Mouse (Mus musculus): ENCODE data around the gene Pla2g4e.

The Pla2g4e gene

GRCm38 (mm10) chr2:120237784-120238183 is 7.4 kb downstream of the Pla2g4e start:
- DNase-seq (ENCODE audit: low read depth, low spot score): no peak

DNA sequence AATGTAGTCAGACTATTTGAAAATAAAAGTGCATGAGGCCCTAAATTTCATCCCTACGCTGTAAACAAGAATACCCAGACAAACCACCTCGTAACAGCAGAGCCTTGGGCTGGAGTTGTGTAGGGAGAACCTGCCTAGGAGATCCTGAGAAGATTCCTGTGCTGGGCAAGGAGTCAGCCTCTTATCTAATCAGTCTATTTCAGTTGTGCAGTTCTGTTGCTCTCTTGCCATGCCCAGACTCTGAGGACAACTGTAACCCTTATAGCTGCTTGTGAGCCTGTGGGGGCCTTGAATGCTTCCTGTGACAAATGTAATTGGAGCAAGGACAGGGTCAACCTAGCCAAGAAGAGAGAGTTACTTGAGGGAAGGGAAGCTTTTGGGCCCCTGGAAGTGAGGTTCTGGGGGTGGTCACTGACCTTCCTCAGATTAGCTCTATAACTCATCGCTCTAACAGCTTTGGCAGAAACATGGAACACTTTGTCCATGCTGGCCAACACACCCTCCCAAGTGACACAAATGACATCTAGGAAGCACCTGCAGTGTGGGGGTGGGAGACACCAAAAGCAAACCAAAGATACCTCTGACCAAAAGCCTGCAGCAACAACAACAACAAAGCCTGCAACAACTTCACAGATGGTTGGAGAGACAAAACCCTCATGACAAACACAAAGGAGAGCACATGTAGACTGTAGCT is 9.0 kb downstream of the Pla2g4e start:
- no peak for DNase-seq (ENCODE audit: low read depth, low spot score)

DNA sequence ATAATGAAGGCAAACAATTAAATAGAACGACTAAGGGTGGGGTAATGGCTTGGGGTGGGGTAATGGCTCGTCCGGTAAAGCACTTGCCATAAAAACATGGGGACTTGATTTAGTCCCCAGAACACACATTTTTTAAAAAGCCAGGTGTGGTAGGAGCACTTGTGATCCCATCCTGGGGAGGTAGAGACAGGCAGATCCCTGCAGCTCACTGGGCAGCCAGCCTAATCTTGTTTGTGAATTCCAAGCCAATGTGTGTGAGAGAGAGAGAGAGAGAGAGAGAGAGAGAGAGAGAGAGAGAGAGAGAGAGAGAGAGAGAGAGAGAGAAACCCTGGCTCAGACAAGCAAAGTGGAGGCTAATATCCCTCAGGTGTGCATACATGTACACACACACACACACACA is 9.8 kb downstream of the Pla2g4e start:
- no peak for DNase-seq (ENCODE audit: low read depth, low spot score)

GRCm38 (mm10) chr2:120231642-120232041 is 13.5 kb downstream of the Pla2g4e start:
- no peak for DNase-seq (ENCODE audit: low read depth, low spot score)

GRCm38 (mm10) chr2:120214600-120214999 is 30.5 kb downstream of the Pla2g4e start:
- no peak for DNase-seq (ENCODE audit: low read depth, low spot score)

DNA sequence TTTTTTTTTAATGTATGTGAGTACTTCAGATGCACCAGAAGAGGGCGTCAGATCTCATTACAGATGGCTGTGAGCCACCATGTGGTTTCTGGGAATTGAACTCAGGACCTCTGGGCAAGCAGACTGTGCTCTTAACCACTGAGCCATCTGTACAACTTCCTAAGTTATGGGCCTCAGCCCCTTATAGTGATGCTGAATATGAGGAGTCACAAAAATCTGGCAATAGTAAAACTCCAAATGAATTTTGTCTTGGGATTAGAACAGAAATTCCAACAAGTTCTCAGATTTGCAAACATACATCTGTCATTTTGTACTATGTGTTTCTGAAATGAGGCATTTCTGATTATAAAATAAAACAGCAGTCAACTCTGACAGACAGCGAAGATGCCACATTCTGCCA is 33.7 kb downstream of the Pla2g4e start:
- no peak for DNase-seq (ENCODE audit: low read depth, low spot score)

DNA sequence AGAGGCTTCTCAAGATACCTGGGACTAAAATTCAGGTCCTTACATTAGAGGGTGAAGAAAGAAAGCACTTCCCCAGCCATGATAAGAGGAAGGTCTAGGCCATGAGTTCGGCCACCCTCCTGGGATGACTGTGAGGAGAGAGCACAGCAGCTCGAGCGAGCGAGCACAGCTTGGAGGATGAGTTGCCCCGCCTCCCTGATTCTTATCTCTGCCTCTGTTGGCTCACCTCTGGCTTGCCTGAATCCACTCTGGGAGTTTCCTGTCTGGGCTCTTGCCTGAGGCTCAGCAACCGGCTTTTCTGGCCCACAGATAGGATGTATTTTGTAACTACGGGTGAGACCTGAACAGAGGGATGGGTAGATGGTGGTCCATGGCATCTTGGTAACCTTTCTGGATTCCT is 37.2 kb downstream of the Pla2g4e start:
- DNase-seq (ENCODE audit: low read depth, low spot score): no peak

- DNase-seq (ENCODE audit: low read depth, low spot score): no peak
Measured at GRCm38 (mm10) chr2:120207028-120207427, 38.1 kb downstream of the Pla2g4e start.

DNA sequence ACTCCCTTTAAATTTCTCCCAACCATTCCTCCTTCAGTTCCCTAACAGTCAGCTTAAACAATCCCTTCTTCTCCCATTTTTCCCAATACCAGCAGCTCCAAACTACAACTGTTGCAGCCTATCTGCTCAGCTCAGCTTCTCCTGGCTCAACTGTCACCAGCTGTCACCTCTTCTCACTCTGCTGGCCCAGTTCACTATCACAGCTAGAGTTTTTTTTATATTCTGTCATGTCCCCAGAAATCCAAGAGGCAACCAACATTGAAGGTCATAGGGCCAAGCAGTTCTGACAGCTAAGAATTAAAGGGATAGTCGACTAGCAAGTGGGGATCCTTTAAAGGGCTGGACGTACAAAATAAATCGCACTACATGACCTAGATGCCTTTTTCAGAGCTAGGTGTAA is 41.4 kb downstream of the Pla2g4e start:
- DNase-seq (ENCODE audit: low read depth, low spot score): no peak

GRCm38 (mm10) chr2:120200077-120200476 is 45.1 kb downstream of the Pla2g4e start:
- no peak for DNase-seq (ENCODE audit: low read depth, low spot score)

GRCm38 (mm10) chr2:120188174-120188573 is 57.0 kb downstream of the Pla2g4e start:
- no peak for DNase-seq (ENCODE audit: low read depth, low spot score)

DNA sequence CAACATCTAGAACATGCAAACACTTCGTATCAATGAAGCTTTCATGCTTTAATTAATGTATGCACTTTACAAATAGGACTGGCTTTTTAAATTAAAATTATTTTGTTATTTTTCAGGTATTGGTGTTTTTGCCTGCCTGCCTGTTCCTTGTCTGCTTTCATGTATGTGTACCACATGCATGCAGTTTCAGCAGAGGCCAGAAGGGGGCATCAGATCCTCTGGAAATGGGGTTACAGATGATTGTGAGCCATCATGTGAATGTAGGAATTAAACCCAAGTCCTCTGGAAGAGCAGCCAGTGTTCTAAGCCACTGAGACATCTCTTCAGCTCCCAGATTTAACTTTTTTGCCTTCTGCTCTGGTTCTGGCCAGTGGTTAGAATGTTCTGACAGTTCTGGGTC is 57.6 kb downstream of the Pla2g4e start:
- no peak for DNase-seq (ENCODE audit: low read depth, low spot score)

GRCm38 (mm10) chr2:120185527-120186276 is 59.4 kb downstream of the Pla2g4e start:
- no peak for DNase-seq (ENCODE audit: low read depth, low spot score)

DNA sequence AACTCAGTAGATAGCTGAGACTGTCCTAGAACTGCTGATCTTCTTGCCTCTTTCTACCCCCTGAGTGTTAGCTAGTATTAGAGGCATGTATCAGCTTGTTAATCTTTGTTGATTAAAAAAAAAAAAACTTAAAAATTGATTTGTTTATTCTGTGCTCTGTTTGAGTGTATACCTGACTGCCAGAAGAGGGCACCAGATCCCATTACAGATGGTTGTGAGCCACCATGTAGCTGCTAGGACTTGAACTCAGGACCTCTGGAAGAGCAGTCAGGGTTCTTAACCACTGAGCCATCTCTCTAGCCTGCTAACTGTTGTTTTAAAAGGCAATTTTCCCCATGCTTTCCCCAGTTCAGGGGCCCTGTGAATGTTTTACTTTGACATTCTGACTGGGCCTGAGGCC is 66.2 kb downstream of the Pla2g4e start:
- DNase-seq (ENCODE audit: low read depth, low spot score): no peak

DNA sequence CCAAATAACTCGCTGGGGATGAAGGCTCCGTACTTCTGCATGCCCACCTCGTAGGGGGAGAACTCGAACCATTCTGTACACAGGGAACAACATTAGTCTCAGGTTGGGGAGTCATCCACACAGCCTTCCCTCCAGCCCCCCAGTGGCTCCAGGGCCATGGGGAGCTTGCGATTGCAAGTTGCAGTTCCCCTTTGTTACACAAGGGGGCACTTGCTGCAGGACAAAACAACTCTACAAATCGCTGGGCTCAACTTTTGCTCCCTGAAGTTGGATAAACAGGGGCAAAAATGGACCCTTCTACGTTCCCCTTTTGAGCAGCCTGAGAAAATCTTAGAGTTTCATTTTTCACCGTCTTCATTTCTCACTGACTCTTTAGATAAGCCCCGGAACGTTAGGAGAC is 71.4 kb downstream of the Pla2g4e start:
- peak; percentile 56 for DNase-seq (ENCODE audit: low read depth, low spot score)

- DNase-seq (ENCODE audit: low read depth, low spot score): no peak
Measured at GRCm38 (mm10) chr2:120171362-120171761, 73.8 kb downstream of the Pla2g4e start.

GRCm38 (mm10) chr2:120170726-120171125 is 74.4 kb downstream of the Pla2g4e start:
- no peak for DNase-seq (ENCODE audit: low read depth, low spot score)

GRCm38 (mm10) chr2:120169382-120169781 is 75.8 kb downstream of the Pla2g4e start:
- DNase-seq (ENCODE audit: low read depth, low spot score): no peak

DNA sequence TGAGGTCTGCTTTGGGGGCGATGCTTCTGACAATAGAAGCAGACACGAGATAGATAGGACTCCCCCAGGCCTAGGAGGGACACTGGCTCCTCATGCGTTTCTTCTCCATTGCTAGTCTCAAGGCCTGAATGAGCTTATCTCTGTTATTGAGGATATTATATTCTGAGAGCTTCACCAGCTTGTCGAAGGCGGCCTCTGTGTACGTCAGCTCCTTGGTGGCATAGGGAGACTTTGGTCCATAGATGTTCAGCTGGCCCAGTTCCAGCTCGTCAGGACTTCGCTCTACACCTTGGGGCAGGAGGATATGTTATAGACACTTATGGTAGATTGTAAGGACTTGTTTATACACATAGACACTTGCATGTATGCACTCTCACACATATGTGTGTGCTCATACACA is 77.4 kb downstream of the Pla2g4e start:
- DNase-seq (ENCODE audit: low read depth, low spot score): no peak

DNA sequence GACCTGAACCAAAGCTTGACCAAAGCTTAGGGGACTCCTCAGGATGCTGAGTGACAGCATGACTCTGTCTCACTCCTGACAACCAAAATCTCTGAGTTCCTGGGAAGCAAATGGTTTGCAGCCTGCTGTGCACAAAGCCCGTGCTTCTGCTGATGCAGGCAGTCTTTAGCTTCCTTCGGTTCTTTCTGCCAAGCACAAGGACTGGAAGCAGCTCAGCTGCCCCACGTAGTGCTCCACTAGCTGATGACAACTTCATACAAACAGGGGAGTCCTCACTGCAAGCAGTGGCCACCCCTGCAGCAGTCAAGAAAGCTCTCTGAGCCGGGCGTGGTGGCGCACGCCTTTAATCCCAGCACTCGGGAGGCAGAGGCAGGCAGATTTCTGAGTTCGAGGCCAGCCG is 79.7 kb downstream of the Pla2g4e start:
- DNase-seq (ENCODE audit: low read depth, low spot score): no peak

DNA sequence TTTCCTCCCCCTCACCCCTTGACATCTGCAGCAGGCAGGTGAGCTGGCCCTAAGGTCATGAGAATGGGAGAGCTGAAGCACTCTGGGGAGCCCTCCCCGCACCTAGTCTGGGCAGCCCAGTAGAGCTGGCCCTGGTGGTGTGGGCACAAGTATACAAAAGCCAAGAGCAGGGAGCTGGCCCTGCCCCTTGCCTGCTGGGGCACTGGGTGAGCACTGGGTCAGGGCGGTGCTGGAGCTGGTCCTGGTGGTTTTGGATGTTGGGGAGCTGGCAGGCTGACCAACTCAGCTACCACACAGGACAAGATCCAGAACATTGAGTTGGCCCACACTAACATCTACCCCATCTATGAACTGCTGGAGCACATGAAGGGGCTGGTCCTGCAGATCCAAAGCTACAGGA is 85.7 kb downstream of the Pla2g4e start:
- no peak for DNase-seq (ENCODE audit: low read depth, low spot score)

DNA sequence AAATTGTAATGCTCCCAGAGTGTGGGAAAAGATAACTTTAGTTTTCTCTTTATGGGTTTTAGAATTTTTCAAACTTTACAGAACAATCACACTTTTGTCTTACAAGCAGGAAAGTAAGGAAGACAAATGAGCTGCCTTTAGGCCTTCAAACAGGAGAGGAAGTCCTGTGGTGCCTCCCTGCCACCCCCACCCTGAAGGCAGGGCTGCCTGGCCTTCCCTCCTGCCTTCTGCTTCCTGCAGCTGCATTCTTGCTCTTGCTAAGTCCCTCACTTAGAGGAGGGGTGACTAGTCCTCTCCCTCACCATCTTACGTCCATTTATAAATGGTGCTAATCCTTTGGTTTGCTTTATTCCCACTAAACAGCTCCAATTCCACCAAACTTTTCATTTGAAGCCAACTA is 86.3 kb downstream of the Pla2g4e start:
- DNase-seq (ENCODE audit: low read depth, low spot score): no peak

GRCm38 (mm10) chr2:120158016-120158415 is 87.1 kb downstream of the Pla2g4e start:
- DNase-seq (ENCODE audit: low read depth, low spot score): no peak

Measured in WW6 (cell line).